ENCODE assay signal across 33 mouse cellular contexts in the genomic region with DNA sequence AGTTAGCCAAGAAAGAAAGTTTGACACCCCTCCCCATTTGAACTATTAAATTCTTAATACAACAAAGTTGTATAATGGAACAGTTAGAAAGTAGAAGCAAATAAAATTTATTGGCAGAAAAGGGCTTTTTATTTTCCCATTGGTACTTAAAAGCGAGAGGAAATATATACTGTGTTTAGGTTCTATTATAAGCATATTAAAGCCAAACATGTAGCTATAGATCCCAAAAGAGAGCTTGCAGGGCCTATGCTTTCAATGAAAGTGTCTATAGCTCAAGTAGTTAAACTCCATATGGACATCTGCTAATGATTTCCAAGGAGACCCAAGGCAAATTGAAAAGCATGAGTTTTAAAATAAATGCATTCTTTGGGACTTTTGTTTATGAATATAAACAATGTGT. TPM values are rescaled to one million over a fixed set of nuclear protein-coding genes. Genes with fewer than 3 reads are reported as not detected.
"Had no signal": no experiment of that assay in that cellular context is flagged by ENCODE, and none has a peak within 500 bp of the region (broad histone marks: within the 10 kb centered on the region; RNA-seq: fewer than 3 reads in every experiment).

No protein-coding gene starts in this region.

- H3K27me3 ChIP-seq: limb, embryonic 12.5 days; limb, embryonic 15.5 days; liver, embryonic 12.5 days; liver, embryonic 13.5 days; liver, embryonic 15.5 days; lung, embryonic 15.5 days; megakaryocyte, embryonic 14.5 days; midbrain, embryonic 12.5 days; midbrain, embryonic 13.5 days; midbrain, embryonic 15.5 days; neural tube, embryonic 12.5 days had no signal

- H3K4me1 ChIP-seq: limb, embryonic 12.5 days; limb, embryonic 15.5 days; liver, embryonic 12.5 days; liver, embryonic 13.5 days; liver, embryonic 15.5 days; lung, embryonic 15.5 days; megakaryocyte, embryonic 14.5 days; midbrain, embryonic 10.5 days; midbrain, embryonic 12.5 days; midbrain, embryonic 13.5 days; midbrain, embryonic 15.5 days; neural tube, embryonic 12.5 days had no signal

- H3K9me3 ChIP-seq: limb, embryonic 12.5 days; limb, embryonic 15.5 days; liver, embryonic 12.5 days; liver, embryonic 13.5 days; liver, embryonic 15.5 days; lung, embryonic 15.5 days; megakaryocyte, embryonic 14.5 days; midbrain, embryonic 10.5 days; midbrain, embryonic 12.5 days; midbrain, embryonic 13.5 days; midbrain, embryonic 15.5 days; neural tube, embryonic 12.5 days had no signal

- H3K36me3 ChIP-seq: limb, embryonic 12.5 days; limb, embryonic 15.5 days; liver, embryonic 12.5 days; liver, embryonic 13.5 days; liver, embryonic 15.5 days; lung, embryonic 15.5 days; midbrain, embryonic 10.5 days; midbrain, embryonic 12.5 days; midbrain, embryonic 13.5 days; midbrain, embryonic 15.5 days; neural tube, embryonic 12.5 days had no signal

- H3K9ac ChIP-seq: limb, embryonic 12.5 days; limb, embryonic 15.5 days; liver, embryonic 12.5 days; liver, embryonic 13.5 days; liver, embryonic 14.5 days; liver, embryonic 15.5 days; liver, postnatal 0 days; lung, embryonic 14.5 days; lung, embryonic 15.5 days; midbrain, embryonic 12.5 days; midbrain, embryonic 13.5 days; midbrain, embryonic 15.5 days; neural tube, embryonic 12.5 days had no signal

- H3K4me3 ChIP-seq: left cerebral cortex, adult 2 months; limb, embryonic 12.5 days; limb, embryonic 15.5 days; liver, embryonic 12.5 days; liver, embryonic 13.5 days; liver, embryonic 15.5 days; lung, embryonic 15.5 days; megakaryocyte, embryonic 14.5 days; midbrain, embryonic 10.5 days; midbrain, embryonic 12.5 days; midbrain, embryonic 13.5 days; midbrain, embryonic 15.5 days; myocyte; neural tube, embryonic 12.5 days had no signal

- DNase-seq: left cerebral cortex, postnatal 4 days; liver; liver, embryonic 13.5 days; liver, postnatal 0 days; lung, adult 18-20 months; lung, adult 2 months; lung, embryonic 14.5 days; lung, postnatal 10 days; lung, postnatal 14 days; lung, postnatal 36 days; lung, postnatal 4 days; midbrain, embryonic 14.5 days had no signal

- H3K4me2 ChIP-seq: limb, embryonic 12.5 days; limb, embryonic 15.5 days; liver, embryonic 11.5 days; liver, embryonic 12.5 days; liver, embryonic 13.5 days; liver, embryonic 15.5 days; lung, embryonic 14.5 days; lung, embryonic 15.5 days; midbrain, embryonic 11.5 days; midbrain, embryonic 12.5 days; midbrain, embryonic 13.5 days; midbrain, embryonic 15.5 days; neural tube, embryonic 12.5 days had no signal

- ATAC-seq: liver, embryonic 12.5 days; liver, postnatal 0 days; lung, postnatal 0 days; midbrain, embryonic 13.5 days; midbrain, embryonic 15.5 days; midbrain, embryonic 16.5 days had no signal

- H3K27ac ChIP-seq: left cerebral cortex, adult 2 months; limb, embryonic 15.5 days; liver, embryonic 12.5 days; liver, embryonic 13.5 days; liver, embryonic 14.5 days; liver, embryonic 15.5 days; lung, embryonic 15.5 days; macrophage; midbrain, embryonic 10.5 days; midbrain, embryonic 12.5 days; midbrain, embryonic 13.5 days; midbrain, embryonic 15.5 days; neural tube, embryonic 12.5 days had no signal

RNA-seq across cellular contexts. Expression of gene Pcdh10, which starts 22.3 kb away (rescaled TPM):
- polyA plus RNA-seq: liver, adult 2 months; liver, embryonic 16.5 days; liver, postnatal 0 days; macrophage; myocyte had no signal
